Mouse (Mus musculus): ENCODE results near the gene Prmt1.
A peak's percentile ranks its signal among the peaks of the same experiment; 100 is the strongest.

Gene Prmt1

DNA sequence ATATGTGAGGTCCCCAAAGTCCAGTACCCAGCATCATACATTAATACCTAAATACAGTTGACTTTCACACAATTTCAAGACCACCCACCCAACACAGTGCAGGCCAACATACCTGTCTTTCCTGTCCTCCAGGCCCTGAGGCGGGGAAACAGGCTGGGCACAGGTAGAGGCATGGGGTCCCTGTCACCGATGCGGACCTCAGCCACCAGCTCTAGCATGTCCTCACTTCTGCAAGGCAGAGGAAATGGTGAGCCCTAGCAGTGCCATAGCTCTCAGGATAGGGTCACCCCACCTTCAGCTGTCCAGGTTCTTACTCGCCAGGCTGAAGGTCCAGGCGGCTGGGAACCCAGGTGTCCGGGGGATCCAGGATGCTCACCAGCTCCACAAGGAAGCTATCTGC lies 25.6 kb upstream of the Prmt1 start:
- no peak for DNase-seq

- DNase-seq: no peak
These were observed 22.0 kb upstream of the Prmt1 start for GRCm38 (mm10) chr7:45008411-45008810.

DNA sequence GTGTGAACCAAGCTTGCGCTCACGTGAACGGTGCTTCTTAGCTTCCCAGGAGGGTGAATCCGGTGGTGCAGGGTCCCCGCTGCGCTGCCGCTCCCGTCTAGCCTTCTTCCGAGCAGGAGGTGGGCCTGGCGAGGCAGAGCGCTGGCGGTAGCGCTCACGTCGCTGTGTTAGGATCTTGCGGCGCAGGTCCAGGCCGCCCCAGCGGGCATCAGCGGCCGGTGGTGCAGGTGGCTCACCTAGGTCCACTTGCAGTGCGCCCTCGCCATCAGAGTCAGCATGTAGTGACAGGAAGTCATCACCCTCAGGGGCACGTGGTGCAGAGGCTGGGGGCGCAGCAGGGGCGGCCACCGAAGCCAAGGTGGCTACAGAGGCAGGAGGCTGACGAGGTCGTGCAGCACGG lies 21.5 kb upstream of the Prmt1 start:
- no peak for DNase-seq

- no peak for DNase-seq
These were observed 20.8 kb upstream of the Prmt1 start for GRCm38 (mm10) chr7:45007141-45007540.

DNA sequence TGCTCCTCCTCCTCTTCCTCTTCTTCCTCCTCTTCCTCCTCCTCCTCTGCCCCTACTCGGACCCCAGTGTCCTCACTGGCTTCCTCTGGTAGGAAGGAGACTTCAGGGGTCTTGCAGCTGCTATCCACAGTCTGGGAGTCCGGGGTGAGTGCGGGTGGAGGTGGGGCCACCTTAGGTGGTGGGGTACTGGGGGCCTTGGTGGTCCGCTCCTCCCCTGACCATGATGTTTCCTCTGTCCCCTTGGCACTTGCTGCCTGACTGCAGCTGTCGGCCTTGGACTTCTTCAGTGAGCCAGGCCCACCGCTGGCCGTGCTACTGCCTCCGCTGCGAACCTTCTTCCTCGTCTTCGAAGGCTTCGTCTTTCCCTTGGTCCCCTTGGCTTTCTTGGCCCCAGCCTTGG lies 20.1 kb upstream of the Prmt1 start:
- DNase-seq: no peak

- DNase-seq: no peak
These were observed 19.1 kb upstream of the Prmt1 start for GRCm38 (mm10) chr7:45005321-45005992.

- no peak for DNase-seq
These were observed 18.2 kb upstream of the Prmt1 start for GRCm38 (mm10) chr7:45004546-45004945.

DNA sequence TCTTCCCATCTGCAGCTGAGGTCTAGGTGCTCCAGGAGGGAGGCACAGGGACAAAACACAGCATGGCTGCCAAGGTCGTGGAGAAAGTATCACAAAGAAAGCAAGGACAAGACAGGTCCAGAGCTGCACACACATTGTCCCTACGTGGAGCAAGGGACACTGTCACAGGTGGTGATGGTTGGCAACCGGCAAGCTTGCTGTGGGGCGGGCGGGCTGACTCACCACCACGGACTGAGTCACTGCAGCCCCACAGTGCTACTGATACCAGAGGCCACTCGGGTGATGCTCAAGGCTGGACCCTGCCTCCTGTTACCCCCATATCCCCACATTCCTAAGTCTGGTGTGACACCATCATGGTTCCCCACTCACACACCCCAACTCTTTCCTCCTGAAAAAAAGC lies 16.1 kb upstream of the Prmt1 start:
- DNase-seq: no peak

DNA sequence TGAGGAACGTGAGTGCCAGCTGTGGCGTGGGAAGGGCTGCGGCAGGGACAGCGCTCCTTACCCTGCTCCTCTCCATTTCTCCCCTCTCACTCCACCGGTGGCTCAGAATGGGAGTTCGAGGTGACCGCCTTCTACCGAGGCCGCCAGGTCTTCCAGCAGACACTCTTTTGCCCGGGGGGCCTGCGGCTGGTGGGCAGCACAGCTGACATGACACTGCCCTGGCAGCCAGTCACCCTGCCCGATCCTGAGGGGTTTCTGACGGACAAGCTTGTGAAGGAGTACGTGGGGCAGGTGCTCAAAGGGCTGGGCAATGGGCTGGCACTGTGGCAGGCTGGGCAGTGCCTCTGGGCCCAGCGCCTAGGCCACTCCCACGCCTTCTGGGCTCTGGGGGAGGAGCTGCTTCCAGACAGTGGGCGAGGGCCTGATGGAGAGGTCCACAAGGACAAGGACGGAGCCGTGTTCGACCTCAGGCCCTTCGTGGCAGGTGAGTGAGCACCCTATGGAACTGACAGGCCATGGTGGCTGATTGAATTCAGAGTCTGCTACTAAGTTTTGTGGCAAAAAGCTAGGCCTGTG lies 14.3 kb upstream of the Prmt1 start:
- no peak for DNase-seq

GRCm38 (mm10) chr7:44999753-45000152 lies 13.4 kb upstream of the Prmt1 start:
- DNase-seq: no peak

DNA sequence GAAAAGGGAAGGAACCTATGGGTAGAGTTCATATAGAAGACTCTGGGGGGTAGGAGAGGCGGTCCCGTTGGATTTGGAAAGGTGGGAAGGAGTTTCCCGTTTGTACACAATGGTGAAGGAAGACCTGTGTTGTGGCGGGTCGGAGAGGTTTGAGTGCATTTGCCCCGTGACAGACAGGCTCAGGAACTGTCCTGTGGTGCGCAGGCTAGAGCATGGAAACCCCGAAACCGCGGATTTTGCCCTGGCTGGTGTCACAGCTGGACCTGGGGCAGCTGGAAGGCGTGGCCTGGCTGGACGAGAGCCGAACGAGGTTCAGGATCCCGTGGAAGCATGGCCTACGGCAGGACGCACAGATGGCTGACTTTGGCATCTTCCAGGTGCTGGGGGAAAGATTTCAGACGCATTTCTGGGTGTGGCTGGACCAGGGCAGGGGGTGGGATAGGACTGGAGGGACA lies 12.2 kb upstream of the Prmt1 start, which contains the start of gene Bcl2l12:
Gene Bcl2l12 (minus strand): TSS at position 212 of the 455 bp plus-strand sequence.
- peak; percentile 64 for DNase-seq

GRCm38 (mm10) chr7:44997940-44998428 lies 11.6 kb upstream of the Prmt1 start:
- DNase-seq: peak; percentile 59

GRCm38 (mm10) chr7:44997231-44997939 lies 11.0 kb upstream of the Prmt1 start, which contains the start of gene Irf3:
Gene Irf3 (plus strand): TSS chr7:44997648.
- peak; percentile 96 for DNase-seq

- no peak for DNase-seq
These were observed 10.3 kb upstream of the Prmt1 start for GRCm38 (mm10) chr7:44996672-44997071.

DNA sequence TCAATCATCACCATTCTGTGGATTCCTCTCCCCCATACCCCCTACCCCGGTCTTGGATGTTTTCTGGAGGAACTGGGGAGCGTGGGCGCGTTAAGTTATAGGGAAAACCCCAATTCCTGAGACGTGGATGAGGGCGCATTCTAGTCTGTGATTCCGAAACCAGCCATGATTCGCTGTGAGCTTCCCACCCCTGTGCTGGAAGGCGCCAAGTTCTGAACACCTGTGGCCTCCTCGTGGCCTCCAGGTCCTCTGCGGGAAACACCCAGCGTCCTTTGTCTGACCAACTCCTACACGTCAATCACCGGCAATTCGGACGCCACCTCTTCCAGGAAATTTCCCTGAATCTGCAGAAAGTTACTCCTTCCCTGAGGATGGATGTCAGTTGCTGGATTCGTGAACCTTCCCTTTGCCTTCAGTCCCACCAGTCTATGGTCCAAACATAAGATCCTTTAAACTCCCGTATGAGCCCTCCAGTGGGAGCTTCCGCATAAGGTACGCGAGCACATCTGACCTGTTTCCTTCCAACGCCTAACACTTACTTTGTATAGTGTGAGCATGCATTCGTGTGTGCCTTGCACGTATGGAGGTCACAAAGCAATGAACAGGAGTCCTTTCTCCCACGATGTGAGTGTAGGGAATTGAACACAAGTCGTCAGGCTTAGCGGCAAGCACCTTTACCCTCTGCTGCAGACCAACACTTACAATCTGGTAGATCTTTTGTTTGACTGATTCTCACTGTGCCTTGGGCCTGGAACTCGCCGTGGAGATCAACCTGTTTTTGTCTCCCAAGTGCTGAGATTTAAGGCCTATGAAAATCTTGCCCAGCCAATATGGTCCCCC lies 731 bp upstream of the Prmt1 start:
- no peak for DNase-seq

- DNase-seq: peak; percentile 78
These were observed 675 bp downstream of the Prmt1 start for GRCm38 (mm10) chr7:44985595-44986191.

DNA sequence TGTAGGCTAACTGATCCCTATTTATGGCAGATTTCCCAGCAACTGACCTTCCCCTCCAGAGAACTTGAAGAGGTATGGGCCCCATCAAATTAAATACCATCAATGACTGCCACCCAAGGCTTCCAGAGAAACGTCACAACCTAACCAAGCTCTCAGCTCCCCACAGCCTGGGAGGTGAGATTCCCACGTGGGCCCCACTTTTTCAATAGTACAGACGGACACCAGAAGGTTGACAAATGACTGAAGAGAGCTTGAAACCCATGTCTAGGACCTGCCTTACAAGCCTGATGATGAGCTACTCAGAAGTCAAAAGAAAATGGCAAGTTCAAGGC lies 1.6 kb downstream of the Prmt1 start:
- DNase-seq: no peak

- DNase-seq: no peak
These were observed 2.2 kb downstream of the Prmt1 start for GRCm38 (mm10) chr7:44983944-44984832.

DNA sequence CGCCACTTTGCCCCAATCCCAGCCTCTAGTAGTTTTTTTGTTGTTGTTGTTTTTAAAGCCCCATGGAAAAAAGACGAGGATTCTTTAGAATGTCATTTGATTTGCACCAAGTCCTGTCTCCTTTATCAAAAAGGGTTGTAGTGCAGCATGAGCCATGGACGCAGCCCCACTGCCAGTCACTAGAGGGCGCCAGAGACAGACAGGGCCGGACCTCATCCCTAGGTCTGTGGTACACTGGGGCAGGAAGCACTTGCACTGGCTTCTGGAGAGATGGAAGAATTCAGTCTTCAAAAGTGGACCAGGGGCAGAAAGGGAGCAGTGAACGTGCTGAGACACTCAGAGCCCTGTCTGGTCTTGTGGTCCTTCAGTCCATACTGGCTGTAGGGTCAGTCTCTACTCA lies 3.3 kb downstream of the Prmt1 start:
- DNase-seq: peak; percentile 90

DNA sequence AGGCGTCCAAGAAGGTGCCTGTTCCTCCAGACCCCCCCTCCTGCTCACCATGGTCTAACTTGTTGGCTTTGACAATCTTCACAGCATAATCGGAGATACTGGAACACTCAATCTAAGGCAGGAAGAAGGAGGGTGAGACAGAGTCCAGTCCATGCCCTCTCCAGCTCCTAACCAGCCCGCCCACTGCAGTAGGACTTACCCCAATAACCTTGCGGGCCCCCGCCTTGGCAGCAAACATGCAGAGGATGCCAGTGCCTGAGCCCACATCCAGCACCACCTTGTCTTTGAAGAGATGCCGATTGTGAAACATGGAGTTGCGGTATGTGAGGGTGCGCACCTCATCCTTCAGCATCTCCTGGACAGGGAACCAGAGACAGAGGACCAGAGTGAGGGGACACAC lies 4.8 kb downstream of the Prmt1 start:
- DNase-seq: no peak

DNA sequence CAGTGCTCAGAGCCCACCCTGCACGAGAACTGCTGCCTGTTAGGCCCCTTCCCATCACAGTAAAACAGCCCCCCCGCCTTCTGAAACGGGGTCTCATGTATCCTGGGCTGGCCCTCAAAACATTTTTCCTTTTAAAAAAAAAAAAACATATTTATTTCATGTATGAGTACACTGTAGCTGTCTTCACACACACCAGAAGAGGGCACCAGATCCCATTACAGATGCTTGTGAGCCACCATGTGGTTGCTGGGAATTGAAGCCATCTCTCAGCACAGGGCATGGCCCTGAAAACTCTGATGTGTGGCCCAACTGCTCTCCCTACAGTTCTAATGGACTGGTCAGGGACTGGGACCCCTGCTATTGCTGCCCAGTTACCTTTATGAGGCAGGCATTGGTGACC lies 8.1 kb downstream of the Prmt1 start:
- DNase-seq: no peak

GRCm38 (mm10) chr7:44975117-44975419 lies 11.3 kb downstream of the Prmt1 start:
- DNase-seq: no peak

Data from cerebellum, adult 9-10 months (tissue).